Mouse (Mus musculus) erythroblast, embryonic 14.5 days (primary cell): ENCODE results near the gene Fam117a.
"Not testable (repeated sequence)": the region's sequence is repeated elsewhere in the genome, so short reads cannot be mapped to it uniquely, and the experiment has no call there.

Source experiments
- GATA1 ChIP-seq: IDR thresholded peaks from 2 replicates; pipeline ENCODE4 v1.6.1; 2012; ENCODE audit warnings: low read length, inconsistent platforms, mixed read lengths
- TAL1 ChIP-seq: IDR thresholded peaks from 3 replicates; pipeline ENCODE4 v1.6.1; 2012; ENCODE audit warnings: low read length, inconsistent platforms, mixed read lengths

DNA sequence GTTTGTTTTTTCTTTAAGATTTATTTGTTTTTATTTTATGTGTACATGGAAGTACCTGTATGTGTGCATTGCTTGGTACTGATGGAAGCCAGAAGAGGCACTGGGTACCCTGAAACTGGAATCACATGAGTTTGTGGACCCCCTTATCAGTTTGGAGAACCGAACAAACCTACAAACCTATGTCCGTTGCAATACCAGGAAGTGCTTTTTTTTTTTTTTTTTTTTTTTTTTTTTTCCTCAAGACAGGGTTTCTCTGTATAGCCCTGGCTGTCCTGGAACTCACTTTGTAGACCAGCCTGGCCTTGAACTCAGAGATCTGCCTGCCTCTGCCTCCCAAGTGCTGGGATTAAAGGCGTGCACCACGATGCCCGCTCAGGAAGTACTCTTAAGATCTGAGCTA, 69.6 kb downstream of the Fam117a start:
- not testable (repeated sequence) for TF ChIP-seq TAL1, GATA1
